Mouse (Mus musculus): ENCODE results near the gene Chil1. TPM values are rescaled to one million over a fixed set of nuclear protein-coding genes. Genes with fewer than 3 reads are reported as not detected.

The Chil1 gene
- total and polyA plus RNA-seq, 3 experiments = 0.20 to 1.6 (median 1.1) TPM

GRCm38 (mm10) chr1:134231270-134231669 is 49.3 kb downstream of the Chil1 start:
- DNase-seq = no peak

GRCm38 (mm10) chr1:134231681-134232080 is 49.7 kb downstream of the Chil1 start:
- no peak for DNase-seq

- no peak for DNase-seq
Observed at GRCm38 (mm10) chr1:134232326-134232725, 50.4 kb downstream of the Chil1 start.

GRCm38 (mm10) chr1:134232778-134233531 is 51.0 kb downstream of the Chil1 start:
- peak; percentile 86 for DNase-seq

- DNase-seq = peak; percentile 54
Observed at GRCm38 (mm10) chr1:134233681-134234454, 51.9 kb downstream of the Chil1 start.

GRCm38 (mm10) chr1:134234455-134235390 is 52.7 kb downstream of the Chil1 start:
- peak; percentile 86 for DNase-seq

- no peak for DNase-seq
Observed at GRCm38 (mm10) chr1:134235391-134235921, 53.5 kb downstream of the Chil1 start, which contains the start of gene Adora1. Gene Adora1 (minus strand): TSS chr1:134235431.

GRCm38 (mm10) chr1:134236142-134236541 is 54.2 kb downstream of the Chil1 start:
- no peak for DNase-seq

GRCm38 (mm10) chr1:134237438-134237837 is 55.5 kb downstream of the Chil1 start:
- DNase-seq = no peak

Other genes with a start within 250 kb of the Chil1 start
- 10 to 100 TPM; 10.1 to 12.4 TPM for gene Fmod, start 144.9 kb upstream of the Chil1 start, total RNA-seq (2021)
- gene Fmod, start 144.9 kb upstream of the Chil1 start, polyA plus RNA-seq (2012; rRNA removed) = 13.4 and 17.9 TPM in 2 replicates
- 10 to 100 TPM; 20.3 to 55.2 TPM for gene Btg2, start 103.1 kb upstream of the Chil1 start, total RNA-seq (2021)
- gene Btg2, start 103.1 kb upstream of the Chil1 start, polyA plus RNA-seq (2012; rRNA removed) = 18.9 and 25.1 TPM in 2 replicates
- gene Chit1, start 70.9 kb upstream of the Chil1 start, total RNA-seq (2021) = not detected
- gene Chit1, start 70.9 kb upstream of the Chil1 start, polyA plus RNA-seq (2012; rRNA removed) = 0.07 and 0.08 TPM in 2 replicates
- under 1 TPM in 1 of 2 experiments, not detected in 1; 0.38 TPM for gene Mybph, start 11.3 kb downstream of the Chil1 start, total RNA-seq (2021)
- 0.25 and 0.59 TPM in 2 replicates for gene Mybph, start 11.3 kb downstream of the Chil1 start, polyA plus RNA-seq (2012; rRNA removed)
- 100 to 1,000 TPM; 110 to 198 TPM for gene Adora1, start 53.3 kb downstream of the Chil1 start, total RNA-seq (2021)
- 180 and 209 TPM in 2 replicates for gene Adora1, start 53.3 kb downstream of the Chil1 start, polyA plus RNA-seq (2012; rRNA removed)
- not detected for gene Myog, start 107.8 kb downstream of the Chil1 start, total RNA-seq (2021)
- gene Myog, start 107.8 kb downstream of the Chil1 start, polyA plus RNA-seq (2012; rRNA removed) = not detected in 2 replicates
- gene Ppfia4, start 150.8 kb downstream of the Chil1 start, total RNA-seq (2021) = 1 to 10 TPM in 1 of 2 experiments, under 1 TPM in 1; 0.86 to 1.5 TPM
- 6.8 and 8.0 TPM in 2 replicates for gene Ppfia4, start 150.8 kb downstream of the Chil1 start, polyA plus RNA-seq (2012; rRNA removed)
- gene Tmem183a, start 179.8 kb downstream of the Chil1 start, total RNA-seq (2021) = 10 to 100 TPM; 50.0 to 55.4 TPM
- 37.4 and 40.7 TPM in 2 replicates for gene Tmem183a, start 179.8 kb downstream of the Chil1 start, polyA plus RNA-seq (2012; rRNA removed)
- gene 4933406M09Rik, start 203.8 kb downstream of the Chil1 start, total RNA-seq (2021) = not detected
- gene 4933406M09Rik, start 203.8 kb downstream of the Chil1 start, polyA plus RNA-seq (2012; rRNA removed) = not detected in 2 replicates
- 10 to 100 TPM; 34.2 to 82.9 TPM for gene Cyb5r1, start 223.4 kb downstream of the Chil1 start, total RNA-seq (2021)
- 81.8 and 85.3 TPM in 2 replicates for gene Cyb5r1, start 223.4 kb downstream of the Chil1 start, polyA plus RNA-seq (2012; rRNA removed)
- 100 to 1,000 TPM; 123 to 129 TPM for gene Adipor1, start 233.2 kb downstream of the Chil1 start, total RNA-seq (2021)
- gene Adipor1, start 233.2 kb downstream of the Chil1 start, polyA plus RNA-seq (2012; rRNA removed) = 328 and 482 TPM in 2 replicates